Mouse (Mus musculus) adrenal gland, adult 18-20 months (tissue): Measurements from ENCODE around the gene Acvr1b. TPM values are rescaled to one million over a fixed set of nuclear protein-coding genes. Genes with fewer than 3 reads are reported as not detected.
A peak's percentile ranks its signal among the peaks of the same experiment; 100 is the strongest.

Experiments used
- DNase-seq, 2 experiments: peaks; one replicate each; pipeline ENCODE4 v3.0.0; 2021 to 2022; ENCODE audit warnings: low spot score in 2 of 2
- long read RNA-seq, 2 experiments: library from polyadenylated mRNA; stranded (forward); transcript quantifications; one replicate each; pipeline ENCODE4 v2.0.0; 2021
- total RNA-seq, 2 experiments: library from RNA; stranded (reverse); gene quantifications; 1 replicate in 1 of 2; 2 replicates in 1 of 2; pipeline ENCODE4 v1.2.3; 2021

Gene Acvr1b
- 1 to 10 TPM; 5.8 to 5.9 TPM for total RNA-seq
- long read RNA-seq, experiment 1 = 0 reads
- long read RNA-seq, experiment 2, full-length matches to known transcripts = 1 of 4 reads
- long read RNA-seq, experiment 2, partial matches to known transcripts = 1 of 4 reads
- long read RNA-seq, experiment 2, other reads (novel, unspliced or antisense) = 2 of 4 reads

GRCm38 (mm10) chr15:101173421-101174211 is at the start of gene Acvr1b:
TSS of gene Acvr1b (plus strand) at chr15:101174067.
- peak; percentile 92 to 93 for DNase-seq

- DNase-seq = no peak
Observed at GRCm38 (mm10) chr15:101125561-101125960, 48.3 kb upstream of the Acvr1b start.

- no peak for DNase-seq
Observed at GRCm38 (mm10) chr15:101126876-101127544, 46.9 kb upstream of the Acvr1b start.

- no peak for DNase-seq
Observed at GRCm38 (mm10) chr15:101128181-101129089, 45.4 kb upstream of the Acvr1b start, which contains the start of gene Acvrl1. TSS of gene Acvrl1 (plus strand) at chr15:101128522.

- DNase-seq = no peak
Observed at GRCm38 (mm10) chr15:101129412-101129811, 44.5 kb upstream of the Acvr1b start.

GRCm38 (mm10) chr15:101131498-101131897 is 42.4 kb upstream of the Acvr1b start:
- DNase-seq = no peak

GRCm38 (mm10) chr15:101132041-101132440 is 41.8 kb upstream of the Acvr1b start:
- DNase-seq = no peak

- no peak for DNase-seq
Observed at GRCm38 (mm10) chr15:101132761-101133160, 41.1 kb upstream of the Acvr1b start.

GRCm38 (mm10) chr15:101133993-101134704 is 39.7 kb upstream of the Acvr1b start:
- DNase-seq = no peak

GRCm38 (mm10) chr15:101135405-101135804 is 38.5 kb upstream of the Acvr1b start:
- no peak for DNase-seq

GRCm38 (mm10) chr15:101137455-101137854 is 36.4 kb upstream of the Acvr1b start:
- DNase-seq = no peak

GRCm38 (mm10) chr15:101138675-101139074 is 35.2 kb upstream of the Acvr1b start:
- DNase-seq = no peak

GRCm38 (mm10) chr15:101139885-101140284 is 34.0 kb upstream of the Acvr1b start:
- DNase-seq = no peak

GRCm38 (mm10) chr15:101140587-101140986 is 33.3 kb upstream of the Acvr1b start:
- no peak for DNase-seq

- no peak for DNase-seq
Observed at GRCm38 (mm10) chr15:101141061-101141541, 32.8 kb upstream of the Acvr1b start.

- no peak for DNase-seq
Observed at GRCm38 (mm10) chr15:101142672-101143071, 31.2 kb upstream of the Acvr1b start.

GRCm38 (mm10) chr15:101143494-101143893 is 30.4 kb upstream of the Acvr1b start:
- DNase-seq = no peak

GRCm38 (mm10) chr15:101144176-101144575 is 29.7 kb upstream of the Acvr1b start:
- no peak for DNase-seq

- no peak for DNase-seq
Observed at GRCm38 (mm10) chr15:101144779-101145178, 29.1 kb upstream of the Acvr1b start.
